Mouse (Mus musculus) olfactory bulb, adult 2 months (tissue): Measurements from ENCODE around the gene Tmem132d.

Experiments used
- CTCF ChIP-seq: fragments of 200-500 bp; IDR thresholded peaks from 2 replicates; pipeline ENCODE4 v1.5.1; 2012; ENCODE audit warnings: low read depth, mild to moderate bottlenecking, low read length, moderate library complexity; ENCODE audit not compliant: insufficient read depth
- POLR2A ChIP-seq: fragments of 200-500 bp; IDR thresholded peaks from 2 replicates; pipeline ENCODE4 v1.6.1; 2012; ENCODE audit warnings: mild to moderate bottlenecking, low read depth, low read length, moderate library complexity; ENCODE audit not compliant: insufficient read depth

DNA sequence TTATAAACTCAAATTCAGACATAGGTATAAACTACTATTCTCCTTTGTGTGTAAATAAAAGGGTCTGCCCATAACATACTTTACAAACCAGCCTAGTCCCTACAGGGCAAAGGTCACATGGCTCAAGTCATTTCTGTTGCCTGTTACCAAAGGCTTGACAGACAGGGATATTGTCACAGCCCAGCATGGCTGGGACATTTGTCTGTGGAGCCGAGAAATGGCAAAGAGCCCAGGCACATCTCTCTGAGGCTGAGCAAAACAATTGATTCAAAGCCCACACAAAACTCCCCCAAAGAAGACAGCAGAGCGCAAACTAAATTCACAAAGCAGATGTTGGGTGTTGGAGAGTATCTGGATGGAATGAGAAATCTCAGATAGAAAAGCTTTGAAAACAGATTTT is 405.8 kb downstream of the Tmem132d start:
- TF ChIP-seq CTCF (no peak), POLR2A (no peak)
